Mouse (Mus musculus) ES-E14 (cell line): ENCODE measurements around the gene Rab11b.

Source experiments
- CHD2 ChIP-seq: IDR thresholded peaks from 2 replicates; pipeline ENCODE4 v1.6.1; 2014; ENCODE audit warnings: mild to moderate bottlenecking, low read depth, low read length, inconsistent platforms
- ZC3H11A ChIP-seq: IDR thresholded peaks from 2 replicates; pipeline ENCODE4 v1.6.1; 2012; ENCODE audit warnings: low read depth, mild to moderate bottlenecking, inconsistent platforms, low read length, borderline replicate concordance
- ZNF384 ChIP-seq: IDR thresholded peaks from 2 replicates; pipeline ENCODE4 v1.6.1; 2012; ENCODE audit warnings: low read depth, low read length, inconsistent platforms

GRCm38 (mm10) chr17:33802221-33802620 lies 41.9 kb upstream of the Rab11b start:
- TF ChIP-seq CHD2 (no peak), ZC3H11A (no peak; the same call in 1 of the 2 replicates), ZNF384 (peak; percentile 100)
